Mouse (Mus musculus): ENCODE measurements at regions not wholly inside any gene's neighbourhood (a gene's known extent, or its start where the extent isn't known, plus 50 kb on each side); places are given as distances from the start of the nearest gene placed in this dataset.

- no peak overlapping the region for H3K27ac ChIP-seq (ENCODE audit: insufficient read depth, low read depth, low read length)
- no peaks in the 10 kb centered on the region for H3K36me3 ChIP-seq (ENCODE audit: control insufficient read depth, insufficient read depth, low read length)
- WGBS, result 27% methylated on average over 4 of the region's 4 CpGs
- no peaks in the 10 kb centered on the region for H3K4me1 ChIP-seq (ENCODE audit: control insufficient read depth, insufficient read depth, low read length)
- H3K4me3 ChIP-seq (ENCODE audit: insufficient read depth, low read depth, low read length), result no peak overlapping the region
- DNase-seq, result no peak
- no peaks in the 10 kb centered on the region for H3K27me3 ChIP-seq (replicated peaks; ENCODE audit: control insufficient read depth, insufficient read depth, low read length)
- no peak for TF ChIP-seq CTCF (conservative IDR thresholded peaks at IDR 0.05; ENCODE audit: insufficient read depth, insufficient read length, low read depth, low read length)
- no peak for TF ChIP-seq POLR2A (IDR thresholded peaks at IDR 0.05; ENCODE audit: low read depth, low read length)
Measured at GRCm38 (mm10) chr15:102800049-102800448, 78.1 kb upstream of the Calcoco1 start.

GRCm38 (mm10) chr15:102802265-102802813 is 80.4 kb upstream of the Calcoco1 start:
- DNase-seq, result no peak
- TF ChIP-seq CTCF (conservative IDR thresholded peaks at IDR 0.05; ENCODE audit: insufficient read depth, insufficient read length, low read depth, low read length), result no peak
- TF ChIP-seq POLR2A (IDR thresholded peaks at IDR 0.05; ENCODE audit: low read depth, low read length), result no peak
- H3K36me3 ChIP-seq (ENCODE audit: control insufficient read depth, insufficient read depth, low read length), result no peaks in the 10 kb centered on the region
- WGBS, result 55% methylated on average over 8 of the region's 8 CpGs
- no peak overlapping the region for H3K27ac ChIP-seq (ENCODE audit: insufficient read depth, low read depth, low read length)
- no peaks in the 10 kb centered on the region for H3K4me1 ChIP-seq (ENCODE audit: control insufficient read depth, insufficient read depth, low read length)
- no peak overlapping the region for H3K4me3 ChIP-seq (ENCODE audit: insufficient read depth, low read depth, low read length)
- no peaks in the 10 kb centered on the region for H3K27me3 ChIP-seq (replicated peaks; ENCODE audit: control insufficient read depth, insufficient read depth, low read length)

GRCm38 (mm10) chr15:102807353-102807752 is 85.4 kb upstream of the Calcoco1 start:
- TF ChIP-seq POLR2A (IDR thresholded peaks at IDR 0.05; ENCODE audit: low read depth, low read length), result no peak
- peak; percentile 43; the same call in 1 of the 2 replicates for TF ChIP-seq CTCF (conservative IDR thresholded peaks at IDR 0.05; ENCODE audit: insufficient read depth, insufficient read length, low read depth, low read length)
- Histone ChIP-seq H3K4me3 (ENCODE audit: insufficient read depth, low read depth, low read length) (no peak overlapping the region), H3K27me3 (replicated peaks; ENCODE audit: control insufficient read depth, insufficient read depth, low read length) (no peaks in the 10 kb centered on the region), H3K4me1 (ENCODE audit: control insufficient read depth, insufficient read depth, low read length) (no peaks in the 10 kb centered on the region), H3K36me3 (ENCODE audit: control insufficient read depth, insufficient read depth, low read length) (no peaks in the 10 kb centered on the region), H3K27ac (ENCODE audit: insufficient read depth, low read depth, low read length) (no peak overlapping the region)
- WGBS, result 46% methylated on average over 3 of the region's 3 CpGs
- DNase-seq, result peak; percentile 25

- Histone ChIP-seq H3K4me1 (ENCODE audit: control insufficient read depth, insufficient read depth, low read length) (no peaks in the 10 kb centered on the region), H3K36me3 (ENCODE audit: control insufficient read depth, insufficient read depth, low read length) (no peaks in the 10 kb centered on the region), H3K4me3 (ENCODE audit: insufficient read depth, low read depth, low read length) (no peak overlapping the region), H3K27me3 (replicated peaks; ENCODE audit: control insufficient read depth, insufficient read depth, low read length) (no peaks in the 10 kb centered on the region), H3K27ac (ENCODE audit: insufficient read depth, low read depth, low read length) (no peak overlapping the region)
- 79% methylated on average over 12 of the region's 12 CpGs for WGBS
- no peak for TF ChIP-seq CTCF (conservative IDR thresholded peaks at IDR 0.05; ENCODE audit: insufficient read depth, insufficient read length, low read depth, low read length)
- no peak for TF ChIP-seq POLR2A (IDR thresholded peaks at IDR 0.05; ENCODE audit: low read depth, low read length)
- DNase-seq, result no peak
Measured at GRCm38 (mm10) chr15:102819181-102819580, 97.2 kb upstream of the Calcoco1 start.

- H3K36me3 ChIP-seq (ENCODE audit: control insufficient read depth, insufficient read depth, low read length), result no peaks in the 10 kb centered on the region
- H3K4me3 ChIP-seq (ENCODE audit: insufficient read depth, low read depth, low read length), result no peak overlapping the region
- H3K4me1 ChIP-seq (ENCODE audit: control insufficient read depth, insufficient read depth, low read length), result no peaks in the 10 kb centered on the region
- DNase-seq, result no peak
- no peak for TF ChIP-seq CTCF (conservative IDR thresholded peaks at IDR 0.05; ENCODE audit: insufficient read depth, insufficient read length, low read depth, low read length)
- TF ChIP-seq POLR2A (IDR thresholded peaks at IDR 0.05; ENCODE audit: low read depth, low read length), result no peak
- 80% methylated on average over 5 of the region's 5 CpGs for WGBS
- H3K27ac ChIP-seq (ENCODE audit: insufficient read depth, low read depth, low read length), result no peak overlapping the region
- H3K27me3 ChIP-seq (replicated peaks; ENCODE audit: control insufficient read depth, insufficient read depth, low read length), result no peaks in the 10 kb centered on the region; the same call in 1 of the 2 replicates
Measured at GRCm38 (mm10) chr15:102839688-102840087, 81.2 kb upstream of the Hoxc13 start.

- H3K4me3 ChIP-seq (ENCODE audit: insufficient read depth, low read depth, low read length), result no peak overlapping the region
- DNase-seq, result no peak
- WGBS, result 81% methylated on average over 6 of the region's 6 CpGs
- no peaks in the 10 kb centered on the region for H3K4me1 ChIP-seq (ENCODE audit: control insufficient read depth, insufficient read depth, low read length)
- no peak overlapping the region for H3K27ac ChIP-seq (ENCODE audit: insufficient read depth, low read depth, low read length)
- H3K27me3 ChIP-seq (replicated peaks; ENCODE audit: control insufficient read depth, insufficient read depth, low read length), result no peaks in the 10 kb centered on the region
- no peaks in the 10 kb centered on the region for H3K36me3 ChIP-seq (ENCODE audit: control insufficient read depth, insufficient read depth, low read length)
- TF ChIP-seq POLR2A (IDR thresholded peaks at IDR 0.05; ENCODE audit: low read depth, low read length) (no peak), CTCF (conservative IDR thresholded peaks at IDR 0.05; ENCODE audit: insufficient read depth, insufficient read length, low read depth, low read length) (no peak)
Measured at GRCm38 (mm10) chr15:102862374-102862773, 58.5 kb upstream of the Hoxc13 start.

- Histone ChIP-seq H3K36me3 (ENCODE audit: control insufficient read depth, insufficient read depth, low read length) (no peaks in the 10 kb centered on the region), H3K27ac (ENCODE audit: insufficient read depth, low read depth, low read length) (no peak overlapping the region), H3K27me3 (replicated peaks; ENCODE audit: control insufficient read depth, insufficient read depth, low read length) (no peaks in the 10 kb centered on the region), H3K4me1 (ENCODE audit: control insufficient read depth, insufficient read depth, low read length) (no peaks in the 10 kb centered on the region), H3K4me3 (ENCODE audit: insufficient read depth, low read depth, low read length) (no peak overlapping the region)
- WGBS, result 86% methylated on average over 3 of the region's 3 CpGs
- TF ChIP-seq POLR2A (IDR thresholded peaks at IDR 0.05; ENCODE audit: low read depth, low read length) (no peak), CTCF (conservative IDR thresholded peaks at IDR 0.05; ENCODE audit: insufficient read depth, insufficient read length, low read depth, low read length) (no peak)
- no peak for DNase-seq
Measured at GRCm38 (mm10) chr15:102866788-102867187, 54.1 kb upstream of the Hoxc13 start.

Measured in kidney, adult 2 months (tissue).